Mouse (Mus musculus): Measurements from ENCODE around the gene Arf4.

Arf4 gene

GRCm38 (mm10) chr14:26637851-26638707 is at the start of gene Arf4:
Gene Arf4, plus strand, starts transcription at chr14:26638074.
- peak; percentile 99 for DNase-seq (ENCODE audit: low read depth, low spot score)
- Histone ChIP-seq H3K36me3 (ENCODE audit: control insufficient read depth, insufficient read depth, low read length, poor library complexity, severe bottlenecking) (0 out of 2 replicates have a peak, but pooled peaks cover 4% of the 10 kb centered on the region), H3K27me3 (ENCODE audit: control insufficient read depth, insufficient read depth, low read length, poor library complexity, severe bottlenecking) (no peaks in the 10 kb centered on the region)

DNA sequence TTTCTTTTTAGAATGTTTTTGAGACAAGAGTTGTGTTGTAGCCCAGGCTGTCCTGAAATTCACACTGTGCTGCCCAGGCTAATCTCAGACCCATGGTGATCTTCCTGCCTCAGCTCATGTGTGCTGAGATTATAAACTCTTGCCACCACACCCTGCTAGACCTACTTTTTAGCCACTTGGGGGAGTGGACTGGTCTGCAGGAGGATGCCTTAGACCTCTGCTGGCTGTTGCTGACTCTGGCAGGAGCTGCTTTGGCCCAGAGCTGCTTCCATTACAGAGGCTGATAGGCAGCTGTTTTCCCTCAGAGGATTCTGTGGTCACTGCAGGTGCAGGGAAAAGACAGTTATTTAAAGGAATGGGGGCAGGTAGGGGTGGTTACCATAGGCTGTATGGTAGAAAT is 46.5 kb upstream of the Arf4 start:
- H3K27me3 ChIP-seq (ENCODE audit: control insufficient read depth, insufficient read depth, low read length, poor library complexity, severe bottlenecking): no peaks in the 10 kb centered on the region
- H3K36me3 ChIP-seq (ENCODE audit: control insufficient read depth, insufficient read depth, low read length, poor library complexity, severe bottlenecking): 0 out of 2 replicates have a peak, but pooled peaks cover 7% of the 10 kb centered on the region

GRCm38 (mm10) chr14:26593281-26593895 is 44.5 kb upstream of the Arf4 start:
- Histone ChIP-seq H3K27me3 (ENCODE audit: control insufficient read depth, insufficient read depth, low read length, poor library complexity, severe bottlenecking) (no peaks in the 10 kb centered on the region), H3K36me3 (ENCODE audit: control insufficient read depth, insufficient read depth, low read length, poor library complexity, severe bottlenecking) (peaks cover 15% of the 10 kb centered on the region)
- DNase-seq (ENCODE audit: low read depth, low spot score): no peak

More for the DNA sequence above, 46.5 kb upstream of the Arf4 start:
- DNase-seq (ENCODE audit: low read depth, low spot score): peak; percentile 43

- peaks cover 21% of the 10 kb centered on the region for H3K36me3 ChIP-seq (ENCODE audit: control insufficient read depth, insufficient read depth, low read length, poor library complexity, severe bottlenecking)
- DNase-seq (ENCODE audit: low read depth, low spot score): no peak
- no peaks in the 10 kb centered on the region for H3K27me3 ChIP-seq (ENCODE audit: control insufficient read depth, insufficient read depth, low read length, poor library complexity, severe bottlenecking)
Measured at GRCm38 (mm10) chr14:26595167-26595566, 42.7 kb upstream of the Arf4 start.

- no peaks in the 10 kb centered on the region for H3K27me3 ChIP-seq (ENCODE audit: control insufficient read depth, insufficient read depth, low read length, poor library complexity, severe bottlenecking)
- peaks cover 24% of the 10 kb centered on the region for H3K36me3 ChIP-seq (ENCODE audit: control insufficient read depth, insufficient read depth, low read length, poor library complexity, severe bottlenecking)
- DNase-seq (ENCODE audit: low read depth, low spot score): no peak
Measured at GRCm38 (mm10) chr14:26595695-26596365, 42.0 kb upstream of the Arf4 start.

DNA sequence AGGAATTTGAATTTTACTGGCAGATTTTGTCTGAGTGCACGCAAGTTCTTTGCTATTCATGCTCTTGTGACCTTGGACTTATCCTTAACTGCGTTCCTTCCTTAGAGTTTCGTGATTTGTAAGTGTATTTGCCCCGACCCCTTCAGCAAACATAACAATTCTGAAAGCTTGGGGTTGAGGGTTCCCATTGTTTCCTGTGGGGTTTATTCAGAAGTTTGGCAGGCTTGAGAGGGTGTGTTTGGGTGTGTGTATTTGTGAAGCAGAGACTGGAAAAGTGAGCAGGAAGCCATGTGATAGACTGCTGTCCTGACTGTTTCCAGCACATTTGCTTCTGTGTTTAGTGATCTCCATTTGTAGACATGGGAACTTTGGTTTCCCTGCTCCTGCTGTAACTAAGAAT is 32.5 kb upstream of the Arf4 start:
- Histone ChIP-seq H3K27me3 (ENCODE audit: control insufficient read depth, insufficient read depth, low read length, poor library complexity, severe bottlenecking) (no peaks in the 10 kb centered on the region), H3K36me3 (ENCODE audit: control insufficient read depth, insufficient read depth, low read length, poor library complexity, severe bottlenecking) (peaks cover 20% of the 10 kb centered on the region)
- DNase-seq (ENCODE audit: low read depth, low spot score): no peak

- Histone ChIP-seq H3K36me3 (ENCODE audit: control insufficient read depth, insufficient read depth, low read length, poor library complexity, severe bottlenecking) (peaks cover 19% of the 10 kb centered on the region), H3K27me3 (ENCODE audit: control insufficient read depth, insufficient read depth, low read length, poor library complexity, severe bottlenecking) (no peaks in the 10 kb centered on the region)
- no peak for DNase-seq (ENCODE audit: low read depth, low spot score)
Measured at GRCm38 (mm10) chr14:26609674-26610073, 28.2 kb upstream of the Arf4 start.

- no peak for DNase-seq (ENCODE audit: low read depth, low spot score)
- Histone ChIP-seq H3K27me3 (ENCODE audit: control insufficient read depth, insufficient read depth, low read length, poor library complexity, severe bottlenecking) (no peaks in the 10 kb centered on the region), H3K36me3 (ENCODE audit: control insufficient read depth, insufficient read depth, low read length, poor library complexity, severe bottlenecking) (peaks cover 15% of the 10 kb centered on the region)
Measured at GRCm38 (mm10) chr14:26610689-26611088, 27.2 kb upstream of the Arf4 start.

GRCm38 (mm10) chr14:26625301-26625700 is 12.6 kb upstream of the Arf4 start:
- H3K27me3 ChIP-seq (ENCODE audit: control insufficient read depth, insufficient read depth, low read length, poor library complexity, severe bottlenecking): no peaks in the 10 kb centered on the region

DNA sequence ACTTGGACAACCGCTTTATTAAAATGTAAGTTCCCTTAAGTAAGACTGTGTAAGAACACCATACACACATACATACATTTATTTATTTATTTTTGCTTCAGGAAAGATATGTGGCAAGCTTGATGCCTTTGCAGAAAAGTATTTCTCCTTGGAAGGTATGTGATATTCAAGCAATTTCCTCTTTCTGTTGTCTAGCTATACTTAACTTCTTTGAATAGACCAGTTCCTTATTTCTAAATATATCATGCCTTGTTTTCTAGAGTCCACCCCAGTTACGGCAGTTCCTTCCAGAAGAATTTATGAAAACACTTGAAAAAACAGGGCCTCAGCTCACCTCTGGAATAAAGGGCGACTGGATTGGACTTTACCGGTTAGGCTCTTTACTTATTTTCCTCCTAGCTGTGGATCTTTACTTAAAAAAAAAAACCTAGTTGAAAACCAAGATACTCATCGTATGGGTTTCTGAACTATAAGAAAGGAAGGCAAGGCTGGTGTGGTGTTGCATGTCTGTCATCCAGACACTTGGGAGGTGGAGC is 11.2 kb upstream of the Arf4 start:
- DNase-seq (ENCODE audit: low read depth, low spot score): peak; percentile 52
- peaks cover 21% of the 10 kb centered on the region; the same call in 1 of the 2 replicates for H3K36me3 ChIP-seq (ENCODE audit: control insufficient read depth, insufficient read depth, low read length, poor library complexity, severe bottlenecking)
- H3K27me3 ChIP-seq (ENCODE audit: control insufficient read depth, insufficient read depth, low read length, poor library complexity, severe bottlenecking): no peaks in the 10 kb centered on the region

More at GRCm38 (mm10) chr14:26625301-26625700, 12.6 kb upstream of the Arf4 start:
- peaks cover 17% of the 10 kb centered on the region; the same call in 1 of the 2 replicates for H3K36me3 ChIP-seq (ENCODE audit: control insufficient read depth, insufficient read depth, low read length, poor library complexity, severe bottlenecking)
- no peak for DNase-seq (ENCODE audit: low read depth, low spot score)

GRCm38 (mm10) chr14:26637025-26637850 is 636 bp upstream of the Arf4 start:
- no peak for DNase-seq (ENCODE audit: low read depth, low spot score)
- H3K27me3 ChIP-seq (ENCODE audit: control insufficient read depth, insufficient read depth, low read length, poor library complexity, severe bottlenecking): no peaks in the 10 kb centered on the region
- 0 out of 2 replicates have a peak, but pooled peaks cover 4% of the 10 kb centered on the region for H3K36me3 ChIP-seq (ENCODE audit: control insufficient read depth, insufficient read depth, low read length, poor library complexity, severe bottlenecking)

- Histone ChIP-seq H3K27me3 (ENCODE audit: control insufficient read depth, insufficient read depth, low read length, poor library complexity, severe bottlenecking) (no peaks in the 10 kb centered on the region), H3K36me3 (ENCODE audit: control insufficient read depth, insufficient read depth, low read length, poor library complexity, severe bottlenecking) (0 out of 2 replicates have a peak, but pooled peaks cover 4% of the 10 kb centered on the region)
- peak; percentile 61 for DNase-seq (ENCODE audit: low read depth, low spot score)
Measured at GRCm38 (mm10) chr14:26638708-26639084, 822 bp downstream of the Arf4 start.

DNA sequence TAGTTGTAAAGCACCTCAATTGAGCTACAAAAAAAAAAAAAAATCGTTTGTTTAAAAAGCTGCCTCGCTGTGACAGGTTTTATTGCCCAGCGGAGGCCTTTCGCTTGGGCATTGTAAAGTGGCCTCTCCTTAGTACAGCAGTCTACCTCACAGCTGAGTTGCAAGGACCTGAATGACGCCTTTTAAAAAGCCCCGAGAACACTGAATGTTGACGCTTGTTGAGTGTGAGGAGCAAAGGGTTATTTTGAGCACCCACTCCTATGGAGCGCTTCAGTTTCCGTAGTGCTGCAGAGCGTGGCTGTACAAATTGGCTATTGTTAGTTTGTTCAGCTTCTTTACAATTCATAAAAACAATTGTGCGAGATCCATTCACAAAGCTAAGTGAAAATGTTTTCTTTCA is 1.4 kb downstream of the Arf4 start:
- H3K27me3 ChIP-seq (ENCODE audit: control insufficient read depth, insufficient read depth, low read length, poor library complexity, severe bottlenecking): no peaks in the 10 kb centered on the region
- DNase-seq (ENCODE audit: low read depth, low spot score): peak; percentile 21

GRCm38 (mm10) chr14:26639961-26640360 is 2.1 kb downstream of the Arf4 start:
- DNase-seq (ENCODE audit: low read depth, low spot score): peak; percentile 57
- Histone ChIP-seq H3K27me3 (ENCODE audit: control insufficient read depth, insufficient read depth, low read length, poor library complexity, severe bottlenecking) (no peaks in the 10 kb centered on the region), H3K36me3 (ENCODE audit: control insufficient read depth, insufficient read depth, low read length, poor library complexity, severe bottlenecking) (0 out of 2 replicates have a peak, but pooled peaks cover 4% of the 10 kb centered on the region)

More for the DNA sequence above, 1.4 kb downstream of the Arf4 start:
- H3K36me3 ChIP-seq (ENCODE audit: control insufficient read depth, insufficient read depth, low read length, poor library complexity, severe bottlenecking): 0 out of 2 replicates have a peak, but pooled peaks cover 4% of the 10 kb centered on the region
